Mouse (Mus musculus) hindbrain, embryonic 12.5 days (tissue): ENCODE measurements around the gene Dtnb. TPM values are rescaled to one million over a fixed set of nuclear protein-coding genes. Genes with fewer than 3 reads are reported as not detected.

Source experiments
- ATAC-seq: fragments of 200-750 bp; cut with Nextera tagmentation; 2 replicates; pipeline ENCODE4 v1.8.0; 2017; ENCODE audit warnings: moderate TSS enrichment; ENCODE audit not compliant: low FRiP score
- H3K27ac ChIP-seq: fragments of 300-500 bp; sonication (generic); 2 replicates; pipeline ENCODE4 v1.5.1; 2016; ENCODE audit warnings: mild to moderate bottlenecking
- H3K27me3 ChIP-seq: fragments of 300-500 bp; sonication (generic); 2 replicates; pipeline ENCODE4 v1.6.1; 2016; ENCODE audit warnings: mild to moderate bottlenecking
- H3K36me3 ChIP-seq: fragments of 300-500 bp; sonication (generic); 2 replicates; pipeline ENCODE4 v1.6.1; 2016; ENCODE audit warnings: mild to moderate bottlenecking
- H3K4me1 ChIP-seq: fragments of 300-500 bp; sonication (generic); 2 replicates; pipeline ENCODE4 v1.6.1; 2016
- H3K4me2 ChIP-seq: fragments of 300-500 bp; sonication (generic); replicated peaks from 2 replicates; pipeline ENCODE4 v1.6.1; 2016; ENCODE audit warnings: mild to moderate bottlenecking
- H3K4me3 ChIP-seq: fragments of 300-500 bp; sonication (generic); 2 replicates; pipeline ENCODE4 v1.5.1; 2016; ENCODE audit warnings: mild to moderate bottlenecking
- H3K9ac ChIP-seq: fragments of 300-500 bp; sonication (generic); 2 replicates; pipeline ENCODE4 v1.6.1; 2016; ENCODE audit warnings: mild to moderate bottlenecking, moderate library complexity
- H3K9me3 ChIP-seq: fragments of 300-500 bp; sonication (generic); replicated peaks from 2 replicates; pipeline ENCODE4 v1.6.1; 2016; ENCODE audit warnings: mild to moderate bottlenecking
- WGBS: fragments of 180-500 bp; shearing (Covaris S2); methylation state at CpG from one replicate; pipeline ENCODE4 v1.1.7; 2016; 5-methylcytosine and 5-hydroxymethylcytosine counted together
- polyA plus RNA-seq: library from polyadenylated mRNA; unstranded; fragments of >200 nt; fragmentation: Nextera tagmentation; extraction: Ambion mirVana; gene quantifications from 2 replicates; pipeline ENCODE4 v1.2.1, GENCODE M21; 2016

Gene Dtnb
- polyA plus RNA-seq, 1 experiment from 2014 or later = 44.3 TPM

DNA sequence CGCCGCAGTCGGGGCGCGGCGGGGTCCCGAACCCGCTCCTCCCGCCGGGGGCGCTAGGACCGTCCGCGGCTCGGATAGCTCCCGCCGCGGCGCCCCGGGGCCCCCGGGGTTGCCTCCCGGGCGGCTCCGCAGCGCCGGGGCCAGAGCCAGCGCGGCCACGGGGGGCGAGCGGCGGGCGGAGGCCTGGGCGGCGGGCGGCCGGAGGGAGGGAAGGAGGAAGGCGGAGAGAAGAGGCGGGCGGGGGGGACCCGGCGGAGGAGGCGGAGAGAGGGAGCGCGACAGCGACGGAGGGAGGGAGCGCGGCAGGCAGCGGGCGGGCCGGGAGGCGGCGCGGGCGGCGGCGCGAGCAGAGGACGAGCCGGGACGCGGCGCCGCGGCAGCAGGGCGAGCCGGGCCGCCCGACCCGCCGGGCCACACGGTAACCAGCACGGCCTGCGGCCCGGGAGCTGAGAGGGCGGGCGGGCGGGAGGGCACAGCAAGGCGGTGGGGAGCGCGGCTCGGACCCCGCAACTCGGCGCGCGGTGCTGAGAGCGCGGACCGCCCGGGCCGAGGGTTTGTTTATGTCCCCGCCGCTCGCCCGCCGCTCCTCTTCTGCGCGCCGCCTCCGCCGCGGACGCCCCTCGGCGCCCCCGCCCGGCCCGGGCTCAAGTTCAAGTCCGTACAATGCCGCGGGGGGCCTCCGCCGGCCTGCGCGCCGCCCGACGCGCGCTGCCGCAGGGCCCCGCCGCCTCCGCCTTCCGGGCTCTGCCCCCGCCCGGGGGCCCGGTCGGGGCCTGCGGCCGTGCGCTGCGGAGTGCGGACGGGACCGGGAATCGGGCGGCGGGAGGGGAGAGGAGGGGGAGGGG, 234.7 kb downstream of the Dtnb start:
- Histone ChIP-seq H3K27me3 (peaks cover 11% of the 10 kb centered on the region; the same call in 1 of the 2 replicates), H3K4me3 (peak overlapping the region; percentile 97), H3K36me3 (no peaks in the 10 kb centered on the region), H3K27ac (peak overlapping the region; percentile 91), H3K4me1 (peaks cover 40% of the 10 kb centered on the region), H3K4me2 (peak overlapping the region; percentile 75), H3K9ac (peak overlapping the region; percentile 91), H3K9me3 (no peaks in the 10 kb centered on the region)
- under 1% methylated on average over 45 of the region's 141 CpGs for WGBS
- peak; percentile 38 for ATAC-seq

DNA sequence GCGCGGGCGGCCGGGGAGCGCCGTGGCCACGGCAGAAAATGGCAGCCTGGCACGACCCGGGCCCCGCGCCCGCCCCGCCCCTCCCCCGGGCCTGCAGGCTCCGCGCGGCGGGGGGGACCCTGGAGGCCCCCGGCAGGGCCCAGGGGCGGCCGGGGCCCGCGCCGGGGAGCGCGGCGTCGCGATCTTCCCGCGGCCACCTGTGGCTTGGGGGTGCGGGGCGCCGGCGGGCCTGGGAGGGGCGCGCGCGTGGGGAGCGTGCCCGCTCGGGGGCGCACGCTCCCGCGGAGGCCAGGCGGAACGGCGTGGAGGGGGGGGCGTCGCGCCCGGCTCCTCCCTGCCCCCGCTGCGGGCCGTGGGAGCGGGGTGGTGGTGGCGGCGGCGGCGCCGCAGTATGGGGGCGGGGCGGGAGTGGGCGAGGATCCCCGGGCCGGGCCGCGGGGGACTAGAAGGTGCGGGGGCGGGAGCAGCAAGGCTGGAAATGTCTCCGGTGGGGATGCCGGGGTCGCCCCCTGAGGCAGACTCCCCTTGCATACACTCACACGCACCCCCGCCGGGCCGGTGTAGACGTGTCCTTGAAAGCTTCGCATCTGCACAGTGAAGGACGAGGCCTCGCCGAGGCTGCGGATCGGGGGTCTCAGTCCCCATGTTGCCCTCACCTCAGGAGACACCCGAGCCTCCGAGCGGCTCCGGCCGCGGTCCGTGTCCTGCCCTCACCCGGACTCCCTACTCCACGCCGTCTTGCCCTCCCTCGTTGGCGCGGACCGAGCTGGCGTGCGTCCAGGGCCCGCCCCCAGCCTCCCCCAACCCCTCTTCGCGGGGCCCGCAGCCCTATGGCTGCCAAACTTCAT, 235.6 kb downstream of the Dtnb start:
- Histone ChIP-seq H3K9me3 (no peaks in the 10 kb centered on the region), H3K4me3 (peak overlapping the region; percentile 97), H3K27me3 (peaks cover 11% of the 10 kb centered on the region; the same call in 1 of the 2 replicates), H3K9ac (peak overlapping the region; percentile 91), H3K4me1 (peaks cover 44% of the 10 kb centered on the region), H3K4me2 (peak overlapping the region; percentile 75), H3K27ac (peak overlapping the region; percentile 91), H3K36me3 (no peaks in the 10 kb centered on the region)
- peak; percentile 47 for ATAC-seq
- 1% methylated on average over 61 of the region's 105 CpGs for WGBS

DNA sequence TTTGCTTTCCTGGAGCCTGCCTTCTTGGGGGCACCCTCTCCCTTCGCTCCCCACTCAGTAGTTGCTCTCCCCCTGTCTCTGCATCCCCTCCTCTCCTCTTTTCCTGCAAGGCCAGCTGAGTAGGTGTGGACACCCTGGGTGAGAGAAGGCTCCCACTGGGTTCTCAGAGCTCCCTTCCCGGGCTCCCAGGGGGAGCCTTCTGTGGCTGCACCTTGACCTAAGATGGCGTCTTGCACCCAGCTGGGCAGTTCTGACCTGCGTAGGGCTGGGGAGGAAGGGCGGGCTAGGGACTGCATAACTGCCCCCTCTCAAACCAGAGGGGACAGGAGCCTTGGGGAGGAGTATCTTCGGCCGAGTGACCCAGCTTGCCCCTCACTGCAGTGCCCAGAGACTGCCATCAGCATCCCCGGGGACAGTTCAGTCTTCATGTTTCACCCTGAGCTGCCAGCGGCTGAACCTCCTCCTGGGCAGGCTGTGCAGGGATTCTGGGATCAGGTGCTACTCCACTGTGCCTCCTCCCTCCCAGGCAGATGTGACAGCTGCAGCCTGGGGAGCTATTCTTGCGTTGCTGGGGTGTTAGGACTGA, 236.3 kb downstream of the Dtnb start:
- Histone ChIP-seq H3K36me3 (no peaks in the 10 kb centered on the region), H3K4me3 (peak overlapping the region; percentile 97), H3K9me3 (no peaks in the 10 kb centered on the region), H3K9ac (peak overlapping the region; percentile 91), H3K4me1 (peaks cover 44% of the 10 kb centered on the region), H3K27ac (peak overlapping the region; percentile 91), H3K4me2 (peak overlapping the region; percentile 75), H3K27me3 (peaks cover 7% of the 10 kb centered on the region; the same call in 1 of the 2 replicates)
- 4% methylated on average over 10 of the region's 10 CpGs for WGBS
- ATAC-seq = no peak; the same call in 1 of the 2 replicates

DNA sequence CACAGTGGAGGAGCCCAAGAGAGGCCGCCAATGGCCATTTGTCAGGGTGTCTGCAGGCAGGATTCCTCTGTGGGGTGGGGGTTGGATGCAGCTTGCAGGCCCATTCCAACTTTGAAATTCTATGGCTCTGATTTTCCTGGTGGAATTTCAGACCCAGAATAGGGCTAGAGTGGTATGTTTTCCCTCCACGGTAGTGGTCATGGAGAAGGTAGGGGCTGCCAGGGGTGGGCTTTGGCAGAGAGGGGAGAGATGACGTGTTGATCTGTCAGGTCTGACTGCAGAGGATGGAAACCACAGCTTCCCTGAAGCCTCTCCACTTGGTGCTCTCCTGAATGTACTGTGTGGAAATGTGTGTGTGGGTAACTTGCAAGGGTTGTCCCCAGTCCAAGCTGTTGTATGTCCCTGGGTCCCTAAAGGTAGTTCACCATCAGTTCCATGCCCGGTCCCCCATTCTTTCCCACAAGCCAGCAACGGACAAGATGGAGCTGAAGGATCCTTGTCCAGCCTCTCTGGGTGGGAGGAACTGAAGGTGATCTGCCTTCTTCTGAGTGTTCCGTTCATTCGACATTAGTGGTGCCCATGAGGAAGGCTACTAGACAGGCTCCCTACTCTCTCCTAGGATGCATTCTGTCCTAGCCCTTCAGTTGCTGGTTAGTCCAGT, 237.5 kb downstream of the Dtnb start:
- Histone ChIP-seq H3K9ac (no peak overlapping the region), H3K36me3 (no peaks in the 10 kb centered on the region), H3K27me3 (no peaks in the 10 kb centered on the region; the same call in 1 of the 2 replicates), H3K4me1 (peaks cover 44% of the 10 kb centered on the region), H3K4me3 (no peak overlapping the region), H3K4me2 (peak overlapping the region; percentile 75; the same call in 1 of the 2 replicates), H3K27ac (no peak overlapping the region), H3K9me3 (no peaks in the 10 kb centered on the region)
- ATAC-seq = no peak
- 80% methylated on average over 7 of the region's 7 CpGs for WGBS

DNA sequence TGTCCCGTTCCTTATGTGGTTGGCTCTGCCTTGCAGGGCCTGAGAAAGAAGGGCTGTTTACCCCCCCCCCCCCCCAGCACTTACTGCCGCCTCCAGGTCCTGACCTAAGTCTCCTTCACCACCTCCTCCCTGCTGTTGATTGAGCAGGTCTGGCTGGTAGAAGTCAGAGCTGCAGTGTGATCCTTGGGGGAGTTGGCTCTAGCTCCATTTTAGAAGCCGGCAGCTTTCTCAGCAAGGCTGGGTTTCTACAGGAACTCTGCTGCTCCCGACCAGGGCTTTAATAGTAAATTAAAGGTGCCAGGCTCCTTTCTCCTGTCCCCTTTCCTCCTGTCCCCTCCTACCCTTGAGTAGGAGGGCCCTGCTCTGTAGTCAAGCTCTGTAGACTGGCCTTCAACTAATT, 238.3 kb downstream of the Dtnb start:
- H3K9ac ChIP-seq = no peak overlapping the region
- no peaks in the 10 kb centered on the region for H3K36me3 ChIP-seq
- ATAC-seq = no peak
- no peak overlapping the region for H3K4me2 ChIP-seq
- H3K27ac ChIP-seq = no peak overlapping the region
- H3K27me3 ChIP-seq = no peaks in the 10 kb centered on the region; the same call in 1 of the 2 replicates
- H3K4me3 ChIP-seq = no peak overlapping the region
- WGBS = 52% methylated on average over 4 of the region's 4 CpGs
- peaks cover 44% of the 10 kb centered on the region for H3K4me1 ChIP-seq
- no peaks in the 10 kb centered on the region for H3K9me3 ChIP-seq

DNA sequence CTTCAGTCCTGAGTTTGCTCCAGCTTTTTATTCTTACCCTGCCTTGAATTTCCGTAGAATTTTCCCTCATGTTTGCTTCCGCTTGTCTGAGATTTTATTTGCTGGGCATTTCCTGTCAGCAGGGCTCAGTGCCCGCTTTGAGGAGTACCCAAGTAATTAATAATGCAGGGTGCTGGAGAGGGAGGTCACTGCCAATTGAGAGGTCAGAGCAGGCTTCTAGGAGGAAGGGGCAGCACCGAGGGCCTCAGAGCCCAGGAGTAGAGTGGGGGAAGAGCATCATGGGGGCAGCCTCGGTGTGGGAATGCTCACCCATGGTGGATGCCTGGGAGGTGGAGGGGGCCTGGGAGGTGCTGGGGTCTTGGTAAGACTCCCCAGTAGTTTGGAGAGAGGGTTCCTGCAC, 239.4 kb downstream of the Dtnb start:
- no peaks in the 10 kb centered on the region for H3K9me3 ChIP-seq
- H3K27ac ChIP-seq = no peak overlapping the region
- no peak overlapping the region for H3K4me3 ChIP-seq
- no peak for ATAC-seq
- no peak overlapping the region for H3K9ac ChIP-seq
- peaks cover 43% of the 10 kb centered on the region for H3K4me1 ChIP-seq
- no peaks in the 10 kb centered on the region for H3K36me3 ChIP-seq
- WGBS = 44% methylated on average over 5 of the region's 5 CpGs
- no peak overlapping the region for H3K4me2 ChIP-seq
- H3K27me3 ChIP-seq = no peaks in the 10 kb centered on the region; the same call in 1 of the 2 replicates

DNA sequence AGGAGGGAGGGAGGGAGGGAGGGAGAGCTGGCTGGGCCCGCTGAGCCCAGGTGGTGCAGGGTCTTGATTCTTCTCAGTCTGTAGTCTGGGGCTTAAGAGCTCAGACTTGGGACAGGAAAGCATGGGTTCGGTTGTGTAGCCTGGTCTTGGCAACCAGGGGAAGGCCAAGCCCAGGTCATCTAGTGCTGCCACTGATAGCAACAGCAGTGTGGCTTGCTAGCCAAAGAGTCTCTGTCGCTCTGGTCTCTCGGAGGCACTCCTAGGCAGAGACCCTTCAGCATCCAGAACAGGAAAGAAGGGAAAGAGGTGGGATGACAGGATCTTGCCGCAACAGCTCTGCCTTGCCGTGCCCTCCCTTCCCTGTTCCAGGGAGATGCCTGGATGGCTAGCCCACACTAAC, 240.1 kb downstream of the Dtnb start:
- peaks cover 43% of the 10 kb centered on the region for H3K4me1 ChIP-seq
- no peak for ATAC-seq

DNA sequence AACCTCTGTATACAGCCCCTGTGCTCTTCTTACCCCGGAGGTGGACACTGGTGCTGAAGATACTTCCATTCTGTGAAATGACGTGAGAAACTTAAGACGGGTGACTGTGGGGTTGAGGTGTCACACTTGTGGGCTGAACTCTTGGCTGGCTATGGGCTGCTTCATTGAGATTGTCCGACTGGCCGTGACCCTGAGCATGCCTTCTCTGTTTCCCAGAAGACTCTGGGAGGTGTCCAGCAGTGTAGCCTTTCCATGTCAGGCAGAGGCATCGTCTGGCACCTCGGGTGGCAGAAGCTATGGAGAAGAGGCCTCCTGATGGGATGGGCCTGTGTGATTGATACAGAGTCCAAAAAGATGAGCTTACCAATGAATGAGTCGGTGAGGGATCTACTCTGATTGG, 241.0 kb downstream of the Dtnb start:
- H3K9ac ChIP-seq = no peak overlapping the region
- 88% methylated on average over 8 of the region's 8 CpGs for WGBS
- no peak overlapping the region for H3K27ac ChIP-seq
- no peaks in the 10 kb centered on the region for H3K9me3 ChIP-seq
- no peak overlapping the region for H3K4me3 ChIP-seq
- no peak overlapping the region for H3K4me2 ChIP-seq
- peaks cover 42% of the 10 kb centered on the region for H3K4me1 ChIP-seq
- no peak for ATAC-seq
- H3K36me3 ChIP-seq = no peaks in the 10 kb centered on the region
- no peaks in the 10 kb centered on the region; the same call in 1 of the 2 replicates for H3K27me3 ChIP-seq

More for the DNA sequence above, 240.1 kb downstream of the Dtnb start:
- WGBS = 51% methylated on average over 6 of the region's 6 CpGs
- no peaks in the 10 kb centered on the region for H3K36me3 ChIP-seq
- no peak overlapping the region for H3K27ac ChIP-seq
- H3K9ac ChIP-seq = no peak overlapping the region
- no peak overlapping the region for H3K4me2 ChIP-seq
- no peaks in the 10 kb centered on the region; the same call in 1 of the 2 replicates for H3K27me3 ChIP-seq
- no peak overlapping the region for H3K4me3 ChIP-seq
- H3K9me3 ChIP-seq = no peaks in the 10 kb centered on the region

DNA sequence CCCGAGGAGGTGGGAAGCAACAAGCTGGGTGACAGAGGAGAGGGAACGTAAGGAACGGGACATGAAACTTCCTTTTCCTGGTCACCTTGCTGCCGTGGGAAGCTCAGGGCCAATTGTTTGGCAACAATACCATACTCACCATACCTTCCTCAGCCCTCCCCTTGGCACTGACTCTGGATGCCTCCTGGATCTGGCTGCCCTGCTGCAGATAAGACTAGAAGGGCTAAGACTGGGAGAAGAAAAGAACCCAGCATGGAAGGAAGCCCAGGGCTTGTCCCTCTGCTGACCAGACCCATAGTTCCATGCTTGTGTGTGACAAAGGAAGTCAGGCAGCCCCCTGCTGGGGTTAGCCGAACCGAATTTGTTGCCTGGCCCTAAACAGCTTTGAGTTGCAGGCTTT, 243.2 kb downstream of the Dtnb start:
- H3K9me3 ChIP-seq = no peaks in the 10 kb centered on the region
- H3K9ac ChIP-seq = no peak overlapping the region
- H3K27me3 ChIP-seq = no peaks in the 10 kb centered on the region
- H3K27ac ChIP-seq = no peak overlapping the region
- peaks cover 36% of the 10 kb centered on the region for H3K4me1 ChIP-seq
- ATAC-seq = no peak
- 46% methylated on average over 6 of the region's 6 CpGs for WGBS
- no peaks in the 10 kb centered on the region for H3K36me3 ChIP-seq
- no peak overlapping the region for H3K4me3 ChIP-seq
- no peak overlapping the region for H3K4me2 ChIP-seq

DNA sequence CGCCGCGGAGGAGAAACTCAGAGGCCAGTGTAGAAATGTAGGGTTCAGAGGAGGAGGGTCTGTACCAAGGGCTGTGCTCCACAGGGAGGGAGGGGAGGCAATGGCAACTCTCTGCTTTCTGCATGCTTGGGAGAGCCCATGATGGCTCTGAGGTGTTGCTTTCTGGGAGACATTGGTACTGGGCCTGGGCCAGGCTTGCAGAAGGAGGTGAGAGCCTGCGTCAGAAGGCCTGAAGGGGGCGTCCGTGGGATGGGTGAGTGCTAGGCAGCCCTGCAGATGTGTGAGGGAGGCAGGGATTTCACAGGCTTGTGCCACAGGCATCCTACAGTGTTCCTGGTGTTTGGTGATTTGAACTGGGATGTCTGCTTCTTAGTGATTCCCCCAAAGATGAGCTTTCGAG, 244.9 kb downstream of the Dtnb start:
- 56% methylated on average over 7 of the region's 7 CpGs for WGBS
- Histone ChIP-seq H3K27me3 (no peaks in the 10 kb centered on the region), H3K27ac (no peak overlapping the region), H3K9me3 (no peaks in the 10 kb centered on the region), H3K9ac (no peak overlapping the region), H3K4me1 (peaks cover 24% of the 10 kb centered on the region), H3K36me3 (no peaks in the 10 kb centered on the region), H3K4me3 (no peak overlapping the region), H3K4me2 (no peak overlapping the region)
- ATAC-seq = no peak

DNA sequence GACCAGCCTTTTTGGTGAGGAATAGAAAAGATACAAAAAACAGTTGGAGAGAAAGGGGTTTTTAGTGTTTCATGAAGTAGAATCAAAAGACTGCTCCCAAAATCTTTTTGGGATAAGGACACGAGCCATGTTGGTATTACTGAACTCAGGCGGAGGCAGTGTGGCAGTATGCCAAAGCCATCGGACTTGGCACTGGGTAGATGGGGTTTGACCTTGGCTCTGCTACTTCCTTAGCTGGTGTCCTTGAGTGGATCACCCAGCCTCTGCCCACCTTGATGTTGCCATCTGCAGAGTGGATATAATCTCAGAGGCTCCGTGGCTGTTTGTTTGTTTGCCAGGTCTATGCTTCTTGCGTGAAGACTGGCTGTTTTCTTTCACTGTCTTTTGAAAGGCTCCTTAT, 245.4 kb downstream of the Dtnb start:
- WGBS = 93% methylated on average over 5 of the region's 5 CpGs
- Histone ChIP-seq H3K36me3 (no peaks in the 10 kb centered on the region), H3K9ac (no peak overlapping the region), H3K4me1 (peaks cover 20% of the 10 kb centered on the region), H3K27ac (no peak overlapping the region), H3K9me3 (no peaks in the 10 kb centered on the region), H3K4me2 (no peak overlapping the region), H3K27me3 (no peaks in the 10 kb centered on the region), H3K4me3 (no peak overlapping the region)
- no peak for ATAC-seq
